Mouse (Mus musculus): Measurements from ENCODE around the gene Ankrd11. TPM values are rescaled to one million over a fixed set of nuclear protein-coding genes. Genes with fewer than 3 reads are reported as not detected.

The Ankrd11 gene
- polyA plus RNA-seq, 1 experiment from 2014 or later, result 55.5 TPM

GRCm38 (mm10) chr8:123021259-123021658 is 20.8 kb downstream of the Ankrd11 start:
- Histone ChIP-seq H3K36me3 (ENCODE audit: control insufficient read depth, insufficient read depth, low read length) (peaks cover 5% of the 10 kb centered on the region; the same call in 1 of the 2 replicates), H3K27ac (ENCODE audit: low read depth, low read length) (no peak overlapping the region), H3K27me3 (ENCODE audit: control insufficient read depth, insufficient read depth, low read length) (no peaks in the 10 kb centered on the region), H3K4me1 (ENCODE audit: control insufficient read depth, insufficient read depth, low read length) (peaks cover 11% of the 10 kb centered on the region), H3K4me3 (ENCODE audit: low read length) (no peak overlapping the region), H3K4me2 (replicated peaks; ENCODE audit: low read depth, low read length) (no peak overlapping the region), H3K9me3 (ENCODE audit: control insufficient read depth, low read length) (no peaks in the 10 kb centered on the region), H3K9ac (ENCODE audit: low read depth, low read length) (no peak overlapping the region)
- ATAC-seq (ENCODE audit: low FRiP score, low TSS enrichment), result no peak
- WGBS, result 79% methylated on average over 1 of the region's 1 CpGs

- H3K4me1 ChIP-seq (ENCODE audit: control insufficient read depth, insufficient read depth, low read length), result peaks cover 12% of the 10 kb centered on the region
- H3K9me3 ChIP-seq (ENCODE audit: control insufficient read depth, low read length), result no peaks in the 10 kb centered on the region
- no peak overlapping the region for H3K27ac ChIP-seq (ENCODE audit: low read depth, low read length)
- H3K36me3 ChIP-seq (ENCODE audit: control insufficient read depth, insufficient read depth, low read length), result peaks cover 5% of the 10 kb centered on the region; the same call in 1 of the 2 replicates
- no peak for ATAC-seq (ENCODE audit: low FRiP score, low TSS enrichment)
- no peak overlapping the region for H3K9ac ChIP-seq (ENCODE audit: low read depth, low read length)
- 78% methylated on average over 2 of the region's 2 CpGs for WGBS
- H3K4me2 ChIP-seq (replicated peaks; ENCODE audit: low read depth, low read length), result no peak overlapping the region
- H3K4me3 ChIP-seq (ENCODE audit: low read length), result no peak overlapping the region
- H3K27me3 ChIP-seq (ENCODE audit: control insufficient read depth, insufficient read depth, low read length), result no peaks in the 10 kb centered on the region
Measured at GRCm38 (mm10) chr8:123020859-123021258, 21.2 kb downstream of the Ankrd11 start.

GRCm38 (mm10) chr8:123020084-123020483 is 22.0 kb downstream of the Ankrd11 start:
- Histone ChIP-seq H3K36me3 (ENCODE audit: control insufficient read depth, insufficient read depth, low read length) (peaks cover 5% of the 10 kb centered on the region; the same call in 1 of the 2 replicates), H3K9ac (ENCODE audit: low read depth, low read length) (no peak overlapping the region), H3K4me2 (replicated peaks; ENCODE audit: low read depth, low read length) (no peak overlapping the region), H3K27ac (ENCODE audit: low read depth, low read length) (no peak overlapping the region), H3K9me3 (ENCODE audit: control insufficient read depth, low read length) (no peaks in the 10 kb centered on the region), H3K4me1 (ENCODE audit: control insufficient read depth, insufficient read depth, low read length) (peaks cover 15% of the 10 kb centered on the region), H3K4me3 (ENCODE audit: low read length) (no peak overlapping the region), H3K27me3 (ENCODE audit: control insufficient read depth, insufficient read depth, low read length) (no peaks in the 10 kb centered on the region)
- 61% methylated on average over 2 of the region's 2 CpGs for WGBS
- ATAC-seq (ENCODE audit: low FRiP score, low TSS enrichment), result no peak

- no peak overlapping the region for H3K4me2 ChIP-seq (replicated peaks; ENCODE audit: low read depth, low read length)
- H3K9ac ChIP-seq (ENCODE audit: low read depth, low read length), result no peak overlapping the region
- no peaks in the 10 kb centered on the region for H3K27me3 ChIP-seq (ENCODE audit: control insufficient read depth, insufficient read depth, low read length)
- peaks cover 17% of the 10 kb centered on the region for H3K4me1 ChIP-seq (ENCODE audit: control insufficient read depth, insufficient read depth, low read length)
- ATAC-seq (ENCODE audit: low FRiP score, low TSS enrichment), result no peak
- 64% methylated on average over 4 of the region's 4 CpGs for WGBS
- no peak overlapping the region for H3K27ac ChIP-seq (ENCODE audit: low read depth, low read length)
- H3K4me3 ChIP-seq (ENCODE audit: low read length), result no peak overlapping the region
- H3K9me3 ChIP-seq (ENCODE audit: control insufficient read depth, low read length), result no peaks in the 10 kb centered on the region
- peaks cover 5% of the 10 kb centered on the region; the same call in 1 of the 2 replicates for H3K36me3 ChIP-seq (ENCODE audit: control insufficient read depth, insufficient read depth, low read length)
Measured at GRCm38 (mm10) chr8:123018484-123019164, 23.5 kb downstream of the Ankrd11 start.

GRCm38 (mm10) chr8:123017143-123017542 is 24.9 kb downstream of the Ankrd11 start:
- WGBS, result 94% methylated on average over 4 of the region's 4 CpGs
- no peak overlapping the region for H3K4me2 ChIP-seq (replicated peaks; ENCODE audit: low read depth, low read length)

GRCm38 (mm10) chr8:123015074-123015473 is 27.0 kb downstream of the Ankrd11 start:
- no peaks in the 10 kb centered on the region for H3K9me3 ChIP-seq (ENCODE audit: control insufficient read depth, low read length)
- no peak overlapping the region for H3K27ac ChIP-seq (ENCODE audit: low read depth, low read length)
- H3K36me3 ChIP-seq (ENCODE audit: control insufficient read depth, insufficient read depth, low read length), result peaks cover 3% of the 10 kb centered on the region; the same call in 1 of the 2 replicates
- 62% methylated on average over 3 of the region's 3 CpGs for WGBS
- H3K9ac ChIP-seq (ENCODE audit: low read depth, low read length), result no peak overlapping the region
- no peak for ATAC-seq (ENCODE audit: low FRiP score, low TSS enrichment)
- H3K27me3 ChIP-seq (ENCODE audit: control insufficient read depth, insufficient read depth, low read length), result no peaks in the 10 kb centered on the region
- no peak overlapping the region for H3K4me3 ChIP-seq (ENCODE audit: low read length)
- no peak overlapping the region for H3K4me2 ChIP-seq (replicated peaks; ENCODE audit: low read depth, low read length)
- peaks cover 15% of the 10 kb centered on the region for H3K4me1 ChIP-seq (ENCODE audit: control insufficient read depth, insufficient read depth, low read length)

More at GRCm38 (mm10) chr8:123017143-123017542, 24.9 kb downstream of the Ankrd11 start:
- Histone ChIP-seq H3K9me3 (ENCODE audit: control insufficient read depth, low read length) (no peaks in the 10 kb centered on the region), H3K36me3 (ENCODE audit: control insufficient read depth, insufficient read depth, low read length) (peaks cover 5% of the 10 kb centered on the region; the same call in 1 of the 2 replicates), H3K4me1 (ENCODE audit: control insufficient read depth, insufficient read depth, low read length) (peaks cover 17% of the 10 kb centered on the region), H3K27me3 (ENCODE audit: control insufficient read depth, insufficient read depth, low read length) (no peaks in the 10 kb centered on the region), H3K4me3 (ENCODE audit: low read length) (no peak overlapping the region), H3K27ac (ENCODE audit: low read depth, low read length) (no peak overlapping the region), H3K9ac (ENCODE audit: low read depth, low read length) (no peak overlapping the region)
- ATAC-seq (ENCODE audit: low FRiP score, low TSS enrichment), result no peak

GRCm38 (mm10) chr8:123014429-123014828 is 27.6 kb downstream of the Ankrd11 start:
- Histone ChIP-seq H3K9ac (ENCODE audit: low read depth, low read length) (no peak overlapping the region), H3K4me3 (ENCODE audit: low read length) (no peak overlapping the region), H3K4me2 (replicated peaks; ENCODE audit: low read depth, low read length) (no peak overlapping the region), H3K27me3 (ENCODE audit: control insufficient read depth, insufficient read depth, low read length) (no peaks in the 10 kb centered on the region), H3K36me3 (ENCODE audit: control insufficient read depth, insufficient read depth, low read length) (peaks cover 3% of the 10 kb centered on the region; the same call in 1 of the 2 replicates), H3K9me3 (ENCODE audit: control insufficient read depth, low read length) (no peaks in the 10 kb centered on the region), H3K27ac (ENCODE audit: low read depth, low read length) (no peak overlapping the region), H3K4me1 (ENCODE audit: control insufficient read depth, insufficient read depth, low read length) (peaks cover 14% of the 10 kb centered on the region)
- no peak for ATAC-seq (ENCODE audit: low FRiP score, low TSS enrichment)
- 70% methylated on average over 7 of the region's 7 CpGs for whole genome bisulfite sequencing

- peaks cover 14% of the 10 kb centered on the region; the same call in 1 of the 2 replicates for H3K4me1 ChIP-seq (ENCODE audit: control insufficient read depth, insufficient read depth, low read length)
- no peaks in the 10 kb centered on the region for H3K9me3 ChIP-seq (ENCODE audit: control insufficient read depth, low read length)
- H3K4me2 ChIP-seq (replicated peaks; ENCODE audit: low read depth, low read length), result no peak overlapping the region
- no peak for ATAC-seq (ENCODE audit: low FRiP score, low TSS enrichment)
- H3K36me3 ChIP-seq (ENCODE audit: control insufficient read depth, insufficient read depth, low read length), result no peaks in the 10 kb centered on the region
- no peak overlapping the region for H3K4me3 ChIP-seq (ENCODE audit: low read length)
- H3K27ac ChIP-seq (ENCODE audit: low read depth, low read length), result no peak overlapping the region
- H3K27me3 ChIP-seq (ENCODE audit: control insufficient read depth, insufficient read depth, low read length), result no peaks in the 10 kb centered on the region
- H3K9ac ChIP-seq (ENCODE audit: low read depth, low read length), result no peak overlapping the region
Measured at GRCm38 (mm10) chr8:123011321-123011720, 30.8 kb downstream of the Ankrd11 start.

- H3K4me1 ChIP-seq (ENCODE audit: control insufficient read depth, insufficient read depth, low read length), result peaks cover 29% of the 10 kb centered on the region
- no peak overlapping the region for H3K4me3 ChIP-seq (ENCODE audit: low read length)
- H3K36me3 ChIP-seq (ENCODE audit: control insufficient read depth, insufficient read depth, low read length), result no peaks in the 10 kb centered on the region
- H3K9me3 ChIP-seq (ENCODE audit: control insufficient read depth, low read length), result no peaks in the 10 kb centered on the region
- H3K27me3 ChIP-seq (ENCODE audit: control insufficient read depth, insufficient read depth, low read length), result no peaks in the 10 kb centered on the region
- 71% methylated on average over 5 of the region's 5 CpGs for WGBS
- no peak overlapping the region for H3K9ac ChIP-seq (ENCODE audit: low read depth, low read length)
- no peak overlapping the region for H3K4me2 ChIP-seq (replicated peaks; ENCODE audit: low read depth, low read length)
- ATAC-seq (ENCODE audit: low FRiP score, low TSS enrichment), result no peak
- H3K27ac ChIP-seq (ENCODE audit: low read depth, low read length), result no peak overlapping the region
Measured at GRCm38 (mm10) chr8:123005805-123006204, 36.3 kb downstream of the Ankrd11 start.
